Mouse (Mus musculus) heart, embryonic 14.5 days (tissue): ENCODE measurements around the gene Art2b. TPM values are rescaled to one million over a fixed set of nuclear protein-coding genes. Genes with fewer than 3 reads are reported as not detected.
"Not testable (repeated sequence)": the region's sequence is repeated elsewhere in the genome, so short reads cannot be mapped to it uniquely, and the experiment has no call there.

Experiments
- ATAC-seq: fragments of 200-750 bp; cut with Nextera tagmentation; 2 replicates; pipeline ENCODE4 v1.8.0; 2017; ENCODE audit warnings: low read depth, moderate TSS enrichment; ENCODE audit not compliant: insufficient number of reproducible peaks, insufficient read depth, low FRiP score
- H3K27ac ChIP-seq, 2 experiments: fragments of 200-500 bp in 1 of 2; fragments of 300-500 bp in 1 of 2; sonication (generic) in 1 of 2; replicated peaks in 1 of 2; 2 replicates each; pipeline ENCODE4 v1.5.1; 2012 to 2014; ENCODE audit warnings: low read depth in 2 of 2, low read length in 2 of 2, control low read depth in 1 of 2, mild to moderate bottlenecking in 1 of 2, mixed read lengths in 1 of 2; ENCODE audit not compliant: control insufficient read depth in 1 of 2, insufficient read depth in 1 of 2
- H3K27me3 ChIP-seq: fragments of 300-500 bp; sonication (generic); 2 replicates; pipeline ENCODE4 v1.6.1; 2014; ENCODE audit warnings: mild to moderate bottlenecking, low read length, control low read depth; ENCODE audit not compliant: control insufficient read depth, insufficient read depth
- H3K36me3 ChIP-seq: fragments of 300-500 bp; sonication (generic); 2 replicates; pipeline ENCODE4 v1.6.1; 2014; ENCODE audit warnings: mild to moderate bottlenecking, control low read depth, low read length, mixed read lengths; ENCODE audit not compliant: control insufficient read depth, insufficient read depth
- H3K4me1 ChIP-seq, 2 experiments: fragments of 200-500 bp in 1 of 2; fragments of 300-500 bp in 1 of 2; sonication (generic) in 1 of 2; 2 replicates each; pipeline ENCODE4 v1.6.1; 2012 to 2014; ENCODE audit warnings: low read length in 2 of 2, control low read depth in 1 of 2, mixed read lengths in 1 of 2; ENCODE audit not compliant: control insufficient read depth in 2 of 2, insufficient read depth in 2 of 2
- H3K4me2 ChIP-seq: fragments of 300-500 bp; sonication (generic); 2 replicates; pipeline ENCODE4 v1.6.1; 2014; ENCODE audit warnings: mild to moderate bottlenecking, low read length
- H3K4me3 ChIP-seq, 2 experiments: fragments of 200-500 bp in 1 of 2; fragments of 300-500 bp in 1 of 2; sonication (generic) in 1 of 2; 2 replicates each; pipeline ENCODE4 v1.5.1; 2012 to 2014; ENCODE audit warnings: low read length in 2 of 2, mild to moderate bottlenecking in 2 of 2, control low read depth in 1 of 2, low read depth in 1 of 2, moderate library complexity in 1 of 2; ENCODE audit not compliant: control insufficient read depth in 1 of 2, insufficient read depth in 1 of 2
- H3K9ac ChIP-seq: fragments of 300-500 bp; sonication (generic); 2 replicates; pipeline ENCODE4 v1.6.1; 2014; ENCODE audit warnings: mild to moderate bottlenecking, low read length
- H3K9me3 ChIP-seq: fragments of 300-500 bp; sonication (generic); 2 replicates; pipeline ENCODE4 v1.6.1; 2016; ENCODE audit warnings: low read length, control low read depth; ENCODE audit not compliant: control insufficient read depth
- WGBS: fragments of 180-500 bp; shearing (Covaris S2); extraction: QIAGEN DNeasy Blood & Tissue Kit; methylation state at CpG from one replicate; pipeline ENCODE4 v1.1.7; 2014; 5-methylcytosine and 5-hydroxymethylcytosine counted together
- polyA plus RNA-seq: library from polyadenylated mRNA; unstranded; fragments of >200 nt; fragmentation: Nextera tagmentation; extraction: Ambion mirVana; gene quantifications from 2 replicates; pipeline ENCODE4 v1.2.1, GENCODE M21; 2014

The Art2b gene
- polyA plus RNA-seq, 1 experiment from 2014 or later, result not detected

DNA sequence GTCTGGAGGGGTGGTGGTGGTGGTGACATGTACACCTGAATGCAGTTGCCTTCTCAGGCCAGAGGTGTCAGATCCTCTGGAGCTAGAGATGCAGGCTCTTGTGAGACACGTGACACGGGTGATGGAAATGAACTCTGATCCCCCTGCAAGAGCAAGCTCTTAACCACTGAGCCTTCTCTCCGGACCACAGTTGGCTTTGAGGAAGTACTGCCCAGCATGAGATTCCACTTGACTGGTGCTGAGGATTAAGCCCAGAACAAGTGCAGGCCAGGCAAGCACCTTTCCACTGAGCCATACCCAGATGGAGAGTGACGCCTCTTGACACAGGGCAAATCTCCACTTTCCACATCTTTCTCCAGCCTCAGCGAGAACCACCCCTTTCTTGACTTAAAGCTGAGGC, 26.0 kb downstream of the Art2b start:
- H3K27ac ChIP-seq, H3K9me3 ChIP-seq, H3K4me1 ChIP-seq, H3K4me2 ChIP-seq, H3K4me3 ChIP-seq, H3K9ac ChIP-seq, H3K36me3 ChIP-seq, ATAC-seq, H3K27me3 ChIP-seq: not testable (repeated sequence)
- WGBS, result 58% methylated on average over 5 of the region's 5 CpGs

DNA sequence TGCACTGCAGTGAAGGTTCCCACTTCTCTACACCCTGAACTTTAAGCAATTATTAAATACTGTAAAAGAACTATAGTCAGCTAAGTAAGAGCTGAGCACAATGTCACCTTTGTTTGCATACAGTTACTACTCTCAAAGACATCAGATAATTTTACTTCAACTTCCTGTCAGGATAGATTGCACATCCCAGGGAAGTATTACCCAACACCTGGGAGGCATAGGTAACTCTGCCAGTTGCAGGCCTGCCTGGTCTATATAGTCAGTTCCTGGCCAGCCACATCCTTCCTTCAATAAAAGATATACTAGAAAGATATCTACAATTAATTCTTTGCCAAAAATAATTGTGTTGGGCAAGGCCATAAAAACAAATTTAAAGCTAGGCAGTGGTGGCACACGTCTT, 28.0 kb downstream of the Art2b start:
- Histone ChIP-seq H3K4me1 (no peaks in the 10 kb centered on the region), H3K27me3 (no peaks in the 10 kb centered on the region), H3K4me3 (no peak overlapping the region), H3K27ac (no peak overlapping the region), H3K4me2 (no peak overlapping the region), H3K36me3 (no peaks in the 10 kb centered on the region), H3K9ac (no peak overlapping the region), H3K9me3 (no peaks in the 10 kb centered on the region)
- WGBS, result 65% methylated on average over 1 of the region's 1 CpGs
- no peak for ATAC-seq

DNA sequence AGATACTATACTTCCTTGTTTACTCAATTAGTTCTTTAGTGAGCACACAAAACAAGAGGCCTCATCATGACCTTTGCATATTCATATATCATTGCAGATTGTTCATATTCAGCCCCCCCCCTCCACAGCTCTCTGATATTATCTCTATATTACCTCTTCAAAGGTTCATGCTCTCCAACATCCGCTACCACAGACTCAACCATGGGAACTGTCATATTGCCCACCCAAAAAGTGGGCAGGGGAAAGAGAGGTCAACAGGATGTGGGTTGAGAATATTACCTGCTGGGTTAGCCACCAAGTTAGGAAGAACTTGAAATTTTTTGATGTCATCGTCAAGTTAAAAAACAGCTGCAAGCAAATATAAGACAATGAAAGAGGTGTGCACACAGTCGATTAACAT, 29.9 kb downstream of the Art2b start:
- 82% methylated on average over 3 of the region's 3 CpGs for WGBS
- not testable (repeated sequence) for ATAC-seq

DNA sequence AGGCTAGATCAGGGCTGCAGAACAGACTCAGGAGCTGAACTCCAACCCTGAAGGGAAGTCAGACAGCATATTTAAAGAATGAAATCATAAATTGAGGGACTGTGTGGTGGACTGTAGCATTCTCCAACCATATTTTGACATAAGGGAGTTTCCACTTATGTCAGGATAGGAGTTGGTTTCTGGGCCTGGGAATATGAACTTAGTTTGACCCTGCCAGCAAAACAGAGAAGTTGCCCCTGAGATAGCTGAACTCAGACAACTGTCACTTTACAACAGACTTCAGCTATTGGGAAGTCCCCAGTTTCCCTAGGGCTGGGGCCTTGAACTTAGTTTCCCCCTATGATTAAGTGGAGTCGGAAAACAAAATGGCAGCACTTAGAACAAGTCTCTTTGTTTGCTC, 33.9 kb downstream of the Art2b start:
- Histone ChIP-seq H3K9ac (no peak overlapping the region), H3K9me3 (no peaks in the 10 kb centered on the region), H3K4me1 (no peaks in the 10 kb centered on the region; a peak in 1 of 4 replicates), H3K27me3 (no peaks in the 10 kb centered on the region), H3K36me3 (no peaks in the 10 kb centered on the region), H3K4me2 (no peak overlapping the region), H3K4me3 (no peak overlapping the region), H3K27ac (no peak overlapping the region)
- ATAC-seq, result no peak
- 87% methylated on average over 1 of the region's 1 CpGs for WGBS

More for the DNA sequence above, 29.9 kb downstream of the Art2b start:
- H3K9ac ChIP-seq, H3K4me2 ChIP-seq, H3K27me3 ChIP-seq, H3K9me3 ChIP-seq, H3K4me3 ChIP-seq, H3K36me3 ChIP-seq, H3K27ac ChIP-seq, H3K4me1 ChIP-seq: not testable (repeated sequence)

DNA sequence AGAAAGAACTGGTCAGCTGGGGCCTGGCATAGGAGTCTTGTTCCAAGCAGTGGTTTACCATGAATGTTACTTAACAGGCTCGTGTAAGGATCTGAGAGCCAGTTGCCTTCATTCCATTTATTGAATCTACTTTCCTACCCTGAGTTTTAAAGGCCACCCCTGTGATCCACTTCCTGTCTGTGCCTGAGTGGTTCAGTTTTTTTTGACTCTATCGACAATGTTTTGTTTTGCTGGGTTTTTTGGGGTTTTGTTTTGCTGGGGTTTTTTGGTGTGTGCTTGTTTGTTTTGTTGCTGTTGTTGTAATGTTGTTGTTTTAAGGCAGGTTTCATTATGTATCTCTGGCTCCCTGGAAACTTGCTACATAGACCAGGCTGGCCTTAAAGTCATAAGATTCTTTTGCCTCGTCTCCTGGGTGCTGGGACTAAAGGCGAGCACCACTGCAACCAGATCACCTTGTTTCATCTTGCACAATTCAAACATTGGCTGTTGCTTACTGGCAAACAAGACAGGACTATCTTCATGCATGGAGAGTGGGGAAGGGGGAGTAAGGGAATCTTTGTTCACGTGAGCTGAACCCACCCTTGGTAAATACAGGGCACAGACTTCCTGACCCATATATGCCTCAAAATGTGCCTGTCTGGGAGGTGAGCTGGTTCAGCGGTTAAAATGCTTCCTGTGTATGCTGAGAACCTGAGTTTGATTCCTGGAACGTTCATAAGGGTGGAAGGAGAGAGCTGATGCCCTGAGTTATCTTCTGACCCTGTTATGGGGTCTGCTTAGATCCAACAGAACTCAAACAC, 34.5 kb downstream of the Art2b start:
- no peak for ATAC-seq
- Histone ChIP-seq H3K9ac (no peak overlapping the region), H3K4me2 (no peak overlapping the region), H3K9me3 (no peaks in the 10 kb centered on the region), H3K27me3 (no peaks in the 10 kb centered on the region), H3K36me3 (no peaks in the 10 kb centered on the region), H3K27ac (no peak overlapping the region), H3K4me3 (no peak overlapping the region), H3K4me1 (no peaks in the 10 kb centered on the region; a peak in 1 of 4 replicates)
- WGBS, result 52% methylated on average over 7 of the region's 7 CpGs

DNA sequence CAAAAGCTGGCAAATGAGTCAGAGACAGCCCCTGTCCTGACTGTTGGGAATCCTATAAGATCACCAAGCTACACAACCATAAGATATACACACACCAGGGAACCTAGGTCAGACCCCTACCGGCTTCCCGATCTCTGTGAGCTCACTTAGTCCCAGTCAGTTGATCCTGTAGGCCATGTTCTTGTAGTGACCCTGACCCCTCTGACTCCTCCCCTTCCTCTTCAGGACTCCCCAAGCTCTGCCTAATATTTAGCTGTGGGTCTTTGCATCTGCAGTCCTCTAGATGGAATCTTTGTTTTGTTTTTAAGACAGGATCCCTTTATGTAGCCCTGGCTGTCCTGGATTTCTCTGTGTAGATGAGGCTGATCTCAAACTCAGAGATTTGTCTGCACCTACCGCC, 36.1 kb downstream of the Art2b start:
- Histone ChIP-seq H3K27me3 (no peaks in the 10 kb centered on the region), H3K36me3 (no peaks in the 10 kb centered on the region), H3K4me1 (no peaks in the 10 kb centered on the region; a peak in 1 of 4 replicates), H3K27ac (no peak overlapping the region), H3K4me2 (no peak overlapping the region), H3K4me3 (no peak overlapping the region), H3K9ac (no peak overlapping the region), H3K9me3 (no peaks in the 10 kb centered on the region)
- WGBS, result 90% methylated on average over 3 of the region's 3 CpGs
- ATAC-seq, result no peak

DNA sequence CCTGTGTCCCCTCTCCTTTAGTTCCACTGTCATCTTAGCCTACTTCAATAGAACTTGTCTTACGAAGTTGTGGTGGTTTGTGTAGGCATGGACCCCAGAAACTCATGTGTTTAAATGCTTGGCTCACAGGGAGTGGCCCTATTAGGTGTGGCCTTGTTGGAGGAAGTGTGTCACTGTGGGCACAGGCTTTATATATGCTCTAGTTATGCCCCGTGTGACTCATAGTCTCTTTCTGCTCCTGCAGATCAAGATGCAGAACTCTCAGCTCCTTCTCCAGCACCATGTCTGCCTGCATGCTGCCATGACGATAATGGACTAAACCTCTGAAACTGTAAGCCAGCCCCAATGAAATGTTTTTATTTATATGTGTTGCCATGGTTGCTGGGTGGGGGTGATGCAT, 37.7 kb downstream of the Art2b start:
- Histone ChIP-seq H3K27me3 (no peaks in the 10 kb centered on the region), H3K9me3 (no peaks in the 10 kb centered on the region), H3K9ac (no peak overlapping the region), H3K27ac (no peak overlapping the region), H3K4me2 (no peak overlapping the region), H3K4me1 (no peaks in the 10 kb centered on the region; a peak in 1 of 4 replicates), H3K4me3 (no peak overlapping the region), H3K36me3 (no peaks in the 10 kb centered on the region)
- ATAC-seq, result no peak
- 77% methylated on average over 3 of the region's 3 CpGs for WGBS

DNA sequence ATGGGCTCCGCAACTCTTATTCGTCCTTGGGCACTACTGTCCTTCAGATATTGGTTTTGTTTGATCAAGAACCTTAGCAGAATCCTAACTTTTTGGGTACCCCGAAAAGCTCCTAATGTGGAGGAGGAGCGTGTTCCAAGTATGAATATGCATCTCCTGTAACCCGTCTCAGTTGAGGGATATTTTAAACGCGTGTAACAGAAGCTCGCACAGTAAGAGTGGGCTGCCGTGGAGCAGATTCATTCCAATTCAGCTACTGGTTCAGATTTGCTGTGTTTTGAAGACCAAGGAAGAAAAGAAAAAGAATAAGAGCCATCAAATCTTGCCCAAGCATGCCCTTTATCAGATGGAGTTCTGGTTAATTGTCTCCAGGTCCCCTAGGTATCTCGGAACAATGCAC, 43.7 kb downstream of the Art2b start:
- no peak overlapping the region for H3K4me3 ChIP-seq

More for the DNA sequence above, 43.7 kb downstream of the Art2b start:
- no peaks in the 10 kb centered on the region for H3K36me3 ChIP-seq
- H3K27me3 ChIP-seq, result no peaks in the 10 kb centered on the region
- no peaks in the 10 kb centered on the region for H3K9me3 ChIP-seq
- 73% methylated on average over 10 of the region's 10 CpGs for WGBS
- no peak overlapping the region for H3K9ac ChIP-seq
- no peak overlapping the region for H3K27ac ChIP-seq
- no peak overlapping the region for H3K4me2 ChIP-seq
- ATAC-seq, result no peak
- H3K4me1 ChIP-seq, result no peaks in the 10 kb centered on the region
